Mouse (Mus musculus): Measurements from ENCODE around the gene Ascc3.

GRCm38 (mm10) chr10:50894170-50894991, 301.9 kb downstream of the Ascc3 start, which contains the start of gene Sim1:
- TF ChIP-seq CTCF (IDR thresholded peaks at IDR 0.05), result no peak
- TF ChIP-seq EP300 (IDR thresholded peaks at IDR 0.05), result no peak
